Mouse (Mus musculus) neutrophil, adult 5-6 weeks (primary cell): ENCODE data around the gene Nr3c2. TPM values are rescaled to one million over a fixed set of nuclear protein-coding genes. Genes with fewer than 3 reads are reported as not detected.

ENCODE experiments used
- ATAC-seq: fragments of 151-379, 151-347 bp; 2 replicates; pipeline ENCODE4 v1.8.0; 2017; ENCODE audit warnings: mild to moderate bottlenecking, moderate TSS enrichment; ENCODE audit not compliant: insufficient number of reproducible peaks, poor library complexity, low FRiP score, severe bottlenecking; ENCODE audit errors: extremely low read depth
- total RNA-seq: library from RNA; stranded (forward); fragments of 200-1000 nt; gene quantifications from 2 replicates; pipeline ENCODE4 v1.2.3, GENCODE M21; 2017

Gene Nr3c2
- total RNA-seq, 1 experiment from 2014 or later: 3.4 TPM

- no peak for ATAC-seq
Observed at GRCm38 (mm10) chr8:77132903-77133637, 233.8 kb downstream of the Nr3c2 start.

DNA sequence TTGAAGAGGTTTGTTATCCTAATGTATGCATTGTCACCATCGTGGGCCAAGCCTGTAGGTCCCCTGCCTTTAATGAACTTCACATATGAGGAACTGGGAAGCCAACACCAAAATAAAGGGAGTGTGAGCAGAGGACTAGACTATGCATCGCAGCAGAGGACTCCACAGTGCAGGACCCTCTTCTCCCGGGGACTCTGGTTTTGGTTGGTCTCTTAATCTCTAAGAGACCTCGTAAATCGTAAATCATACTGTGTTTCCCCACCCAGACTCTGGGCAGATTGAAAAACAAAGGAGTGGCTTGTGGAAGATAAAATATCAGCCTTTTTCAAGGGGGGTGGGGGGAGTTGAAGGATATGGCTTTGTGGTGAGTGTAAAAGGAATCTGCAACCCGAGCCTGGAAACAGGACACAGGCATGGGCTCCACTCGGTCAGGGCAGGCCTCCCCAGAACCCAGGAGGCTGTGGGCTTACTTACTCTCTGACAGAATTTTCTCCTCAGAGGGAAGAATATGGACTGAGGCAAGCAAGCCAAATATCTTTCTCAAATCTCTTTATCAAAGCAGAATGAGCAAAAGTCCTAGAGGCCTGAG is 234.6 kb downstream of the Nr3c2 start:
- ATAC-seq: no peak

GRCm38 (mm10) chr8:77145285-77145684 is 246.0 kb downstream of the Nr3c2 start:
- no peak for ATAC-seq

DNA sequence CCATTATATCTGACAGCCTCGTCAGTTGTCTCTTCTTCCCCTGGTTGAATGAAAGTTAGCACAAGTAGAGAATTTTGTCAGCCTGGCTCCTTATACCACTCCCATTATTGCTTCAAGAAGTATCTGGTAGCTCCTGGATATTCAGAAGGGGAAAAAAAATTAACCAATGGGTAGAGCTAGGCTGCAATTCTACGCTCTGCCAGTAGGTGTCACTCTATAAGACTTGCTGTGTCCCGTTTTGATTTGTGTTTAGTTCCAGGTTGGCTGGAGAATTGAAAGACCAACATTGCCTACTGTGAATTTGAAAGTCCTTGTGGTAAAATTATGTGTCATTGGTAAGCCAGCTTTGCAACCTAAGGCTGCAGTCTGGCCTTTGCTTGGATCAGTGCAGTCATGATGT is 255.3 kb downstream of the Nr3c2 start:
- ATAC-seq: no peak

GRCm38 (mm10) chr8:77169320-77169719 is 270.1 kb downstream of the Nr3c2 start:
- ATAC-seq: no peak

DNA sequence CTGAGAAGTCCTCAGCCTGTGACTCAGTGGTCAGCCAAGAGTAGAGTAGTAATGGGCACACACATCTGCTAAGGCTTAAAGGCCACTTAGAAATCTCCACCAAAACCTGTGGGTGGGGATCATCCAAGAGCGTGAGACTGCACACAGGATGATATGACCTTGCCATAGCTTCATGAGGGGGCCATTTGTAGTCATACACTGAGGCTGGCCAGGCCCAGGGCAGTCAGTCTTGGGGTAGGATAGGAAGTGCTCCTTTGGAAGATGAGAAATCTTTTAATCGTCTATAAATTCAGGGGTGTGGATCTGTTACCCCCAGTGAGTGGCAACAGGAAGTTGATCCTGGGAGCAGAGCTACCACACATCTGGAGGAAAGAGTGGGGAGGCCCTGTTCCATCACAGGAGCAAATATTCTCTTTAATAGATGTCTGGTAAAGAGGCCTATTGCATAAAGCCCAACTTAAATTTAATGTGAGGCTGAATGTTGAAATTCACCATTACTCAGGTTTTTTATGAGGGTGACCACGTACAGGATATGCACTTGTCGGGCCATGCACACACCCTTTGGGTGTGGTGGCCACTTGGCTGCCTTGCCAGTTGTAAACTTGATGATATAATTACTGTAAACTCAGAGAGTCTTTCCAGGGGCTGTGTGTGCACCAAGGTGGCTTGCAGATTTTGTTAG is 270.7 kb downstream of the Nr3c2 start:
- no peak for ATAC-seq

- ATAC-seq: no peak
Observed at GRCm38 (mm10) chr8:77170439-77170759, 271.2 kb downstream of the Nr3c2 start.

- no peak for ATAC-seq
Observed at GRCm38 (mm10) chr8:77173075-77173657, 273.9 kb downstream of the Nr3c2 start.

DNA sequence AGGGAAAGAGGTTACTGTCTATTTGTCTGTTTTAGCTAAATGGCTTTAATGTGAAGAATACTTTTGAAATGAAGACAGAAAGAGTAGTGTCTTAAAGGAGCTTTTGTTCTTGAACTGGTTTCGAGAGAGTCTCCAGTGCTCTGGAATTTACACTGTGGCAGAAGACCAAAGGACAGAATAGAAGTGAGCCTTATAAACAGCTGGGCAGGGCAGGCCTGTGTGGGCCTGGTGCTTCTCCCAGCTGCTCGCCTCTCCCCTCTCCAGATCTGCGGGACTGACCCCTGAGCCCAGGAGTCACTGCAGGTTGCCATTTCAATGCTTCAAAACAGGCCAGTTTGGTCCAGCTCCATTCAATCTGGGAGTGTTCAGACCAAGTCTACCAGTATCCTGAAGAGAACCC is 274.5 kb downstream of the Nr3c2 start:
- ATAC-seq: no peak

GRCm38 (mm10) chr8:77175471-77175870 is 276.2 kb downstream of the Nr3c2 start:
- no peak for ATAC-seq

- ATAC-seq: no peak
Observed at GRCm38 (mm10) chr8:77176343-77176742, 277.1 kb downstream of the Nr3c2 start.

- ATAC-seq: no peak
Observed at GRCm38 (mm10) chr8:77185816-77186215, 286.6 kb downstream of the Nr3c2 start.

GRCm38 (mm10) chr8:77186914-77187536 is 287.8 kb downstream of the Nr3c2 start:
- ATAC-seq: no peak

DNA sequence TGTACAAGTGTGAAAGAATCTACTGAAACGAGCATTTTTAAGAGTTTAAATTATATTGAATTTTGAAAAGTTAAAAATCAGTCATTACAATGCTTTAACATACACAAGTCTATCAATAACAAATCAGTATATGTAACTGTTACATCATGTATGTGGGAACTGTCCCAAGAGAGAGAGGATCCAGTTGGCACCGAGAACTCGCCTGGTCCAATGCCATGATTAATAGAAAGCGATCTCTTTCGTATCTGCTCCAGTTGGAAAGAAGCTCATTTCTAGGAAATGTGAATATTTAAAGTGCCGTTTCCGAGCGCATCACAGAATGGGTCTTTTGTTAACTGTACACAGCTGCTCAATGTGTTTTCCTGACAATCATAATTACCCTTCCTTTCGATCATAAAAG is 288.5 kb downstream of the Nr3c2 start:
- no peak for ATAC-seq

- no peak for ATAC-seq
Observed at GRCm38 (mm10) chr8:77188298-77188697, 289.1 kb downstream of the Nr3c2 start.

GRCm38 (mm10) chr8:77189318-77189717 is 290.1 kb downstream of the Nr3c2 start:
- ATAC-seq: no peak

DNA sequence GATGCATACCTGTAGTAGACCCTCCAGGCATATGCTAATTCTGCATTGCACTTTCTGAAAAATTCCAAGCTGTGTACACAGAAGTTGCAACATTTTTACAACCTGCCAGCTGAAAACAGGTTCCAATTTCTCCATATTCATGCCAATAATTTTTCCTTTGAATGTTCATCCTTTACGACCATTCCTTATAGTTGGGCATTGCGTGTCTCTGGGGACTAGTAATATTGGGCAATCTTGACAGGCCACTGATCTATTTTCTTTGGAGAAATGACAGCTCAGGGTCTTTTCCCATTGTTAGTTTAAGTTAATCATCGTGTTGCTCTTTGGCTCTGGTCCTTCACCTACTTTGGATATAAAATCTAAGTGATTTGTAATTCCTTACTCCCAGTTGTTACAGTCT is 291.2 kb downstream of the Nr3c2 start:
- ATAC-seq: no peak

GRCm38 (mm10) chr8:77209297-77209696 is 310.1 kb downstream of the Nr3c2 start:
- ATAC-seq: no peak

- ATAC-seq: no peak
Observed at GRCm38 (mm10) chr8:77213893-77214464, 314.7 kb downstream of the Nr3c2 start.
